Mouse (Mus musculus) left cerebral cortex, adult 2 months (tissue): ENCODE data around the gene Fli1. TPM values are rescaled to one million over a fixed set of nuclear protein-coding genes. Genes with fewer than 3 reads are reported as not detected.

Experiments
- DNase-seq, 2 experiments: peaks; one replicate each; pipeline ENCODE4 v3.0.0; 2021 to 2022; ENCODE audit warnings: low spot score in 2 of 2, mixed read lengths in 1 of 2; ENCODE audit errors: extremely low spot score in 1 of 2
- H3K27ac ChIP-seq: fragments of 200-600 bp; 2 replicates; pipeline ENCODE4 v1.8.1; 2022
- H3K4me3 ChIP-seq: fragments of 200-600 bp; 2 replicates; pipeline ENCODE4 v1.8.1; 2022
- CTCF ChIP-seq: fragments of 200-600 bp; IDR thresholded peaks from 2 replicates; pipeline ENCODE4 v1.8.1; 2022; ENCODE audit warnings: antibody characterized with exemption, mild to moderate bottlenecking, moderate library complexity
- intact Hi-C: fragments of 180-260 bp; cut with DNase I; formaldehyde crosslinking; loops from one replicate; pipeline ENCODE4 v1.15.1; 2025
- total RNA-seq, 2 experiments: library from RNA; stranded (reverse); gene quantifications; 2 replicates each; pipeline ENCODE4 v1.2.3; 2021

Gene Fli1
- total RNA-seq, 2 experiments from 2014 or later = 3.5 to 5.9 TPM

GRCm38 (mm10) chr9:32493588-32494423 is 48.9 kb downstream of the Fli1 start:
- TF ChIP-seq CTCF = peak; percentile 2
- Histone ChIP-seq H3K27ac (no peak overlapping the region), H3K4me3 (no peak overlapping the region)
- intact Hi-C loops = no loop called here
- no peak for DNase-seq

- Histone ChIP-seq H3K27ac (no peak overlapping the region), H3K4me3 (no peak overlapping the region)
- no peak for DNase-seq
- no peak for TF ChIP-seq CTCF
- intact Hi-C loops = no loop called here
These were observed 49.9 kb downstream of the Fli1 start for GRCm38 (mm10) chr9:32492753-32493152.

GRCm38 (mm10) chr9:32491484-32491883 is 51.2 kb downstream of the Fli1 start:
- no peak for DNase-seq
- Histone ChIP-seq H3K4me3 (no peak overlapping the region), H3K27ac (no peak overlapping the region)
- intact Hi-C loops = no loop called here
- no peak for TF ChIP-seq CTCF

- H3K4me3 ChIP-seq = no peak overlapping the region
- no peak for TF ChIP-seq CTCF
- no peak for DNase-seq
- intact Hi-C loops = no loop called here
- no peak overlapping the region for H3K27ac ChIP-seq
These were observed 52.8 kb downstream of the Fli1 start for GRCm38 (mm10) chr9:32489794-32490358.

GRCm38 (mm10) chr9:32489315-32489714 is 53.3 kb downstream of the Fli1 start:
- Histone ChIP-seq H3K4me3 (no peak overlapping the region), H3K27ac (no peak overlapping the region)
- DNase-seq = no peak
- intact Hi-C loops = no loop called here
- no peak for TF ChIP-seq CTCF

GRCm38 (mm10) chr9:32488627-32489026 is 54.0 kb downstream of the Fli1 start:
- Histone ChIP-seq H3K27ac (no peak overlapping the region), H3K4me3 (no peak overlapping the region)
- TF ChIP-seq CTCF = no peak
- DNase-seq = no peak
- intact Hi-C loops = no loop called here

GRCm38 (mm10) chr9:32487823-32488222 is 54.8 kb downstream of the Fli1 start:
- no peak for TF ChIP-seq CTCF
- no peak for DNase-seq
- intact Hi-C loops = no loop called here
- Histone ChIP-seq H3K4me3 (no peak overlapping the region), H3K27ac (no peak overlapping the region)

- Histone ChIP-seq H3K4me3 (no peak overlapping the region), H3K27ac (no peak overlapping the region)
- DNase-seq = no peak
- intact Hi-C loops = no loop called here
- no peak for TF ChIP-seq CTCF
These were observed 55.3 kb downstream of the Fli1 start for GRCm38 (mm10) chr9:32487401-32487800.

GRCm38 (mm10) chr9:32480418-32480817 is 62.2 kb downstream of the Fli1 start:
- TF ChIP-seq CTCF = no peak
- intact Hi-C loops = no loop called here
- no peak for DNase-seq
- Histone ChIP-seq H3K4me3 (no peak overlapping the region), H3K27ac (no peak overlapping the region)

- DNase-seq = no peak
- intact Hi-C loops = no loop called here
- Histone ChIP-seq H3K27ac (no peak overlapping the region), H3K4me3 (no peak overlapping the region)
- TF ChIP-seq CTCF = no peak
These were observed 63.9 kb downstream of the Fli1 start for GRCm38 (mm10) chr9:32478799-32479198.

- intact Hi-C loops = no loop called here
- no peak for TF ChIP-seq CTCF
- Histone ChIP-seq H3K27ac (no peak overlapping the region), H3K4me3 (no peak overlapping the region)
- DNase-seq = no peak
These were observed 64.6 kb downstream of the Fli1 start for GRCm38 (mm10) chr9:32478087-32478486.

- DNase-seq = no peak
- Histone ChIP-seq H3K27ac (no peak overlapping the region), H3K4me3 (no peak overlapping the region)
- intact Hi-C loops = no loop called here
- no peak for TF ChIP-seq CTCF
These were observed 66.1 kb downstream of the Fli1 start for GRCm38 (mm10) chr9:32476604-32477003.
